Mouse (Mus musculus): Measurements from ENCODE around the gene Arhgap27.
"Not testable (repeated sequence)": the region's sequence is repeated elsewhere in the genome, so short reads cannot be mapped to it uniquely, and the experiment has no call there.

The Arhgap27 gene

DNA sequence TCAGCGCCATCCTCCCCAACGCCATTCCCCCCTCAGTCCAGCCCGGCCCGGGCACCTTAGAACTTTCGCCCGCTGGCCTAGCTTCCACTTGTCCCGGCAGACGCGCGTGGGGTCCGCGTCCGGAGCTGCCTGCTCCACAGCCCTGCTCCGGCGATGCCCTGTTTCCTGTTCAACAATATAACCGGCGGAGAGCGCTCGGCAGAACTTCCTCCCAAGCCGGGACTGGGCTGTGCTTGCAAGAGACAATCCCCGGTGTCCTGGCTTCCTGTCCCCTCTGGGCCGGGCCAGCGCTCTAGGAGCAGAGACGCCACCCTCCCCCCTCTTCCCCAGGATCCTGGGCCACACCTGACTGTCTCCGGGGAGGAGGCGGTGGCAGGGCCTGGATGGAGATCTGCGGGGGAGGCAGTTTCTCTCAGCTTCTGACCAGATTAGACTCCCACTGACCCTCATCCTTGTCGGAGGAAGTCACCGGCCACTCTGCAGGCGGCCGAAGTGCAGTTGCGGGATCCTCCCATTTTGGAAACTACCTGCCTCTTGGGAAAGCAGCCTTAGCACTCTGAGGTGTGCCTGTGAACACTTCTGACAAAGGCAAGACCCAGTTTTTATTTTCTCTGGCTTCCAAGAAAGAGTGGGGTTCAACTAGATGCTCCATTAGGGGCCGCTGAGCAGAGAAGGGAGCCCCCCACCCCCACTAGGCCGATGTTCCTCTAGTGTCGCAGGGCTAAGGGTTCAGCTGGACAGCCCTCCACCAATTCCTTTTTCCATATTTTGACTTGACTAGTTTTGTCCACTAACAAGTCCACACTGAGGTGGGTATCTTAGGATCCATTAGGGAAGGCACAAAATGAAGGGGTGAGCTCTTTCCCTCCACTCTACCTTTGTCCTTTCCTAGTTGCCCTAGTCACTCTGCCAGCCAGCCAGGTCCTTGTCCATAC is at the start of gene Arhgap27:
Arhgap27 (minus strand) TSS at position 479 of the 935 bp plus-strand sequence.
- DNase-seq, result peak; percentile 56 to 57

- no peak for DNase-seq
Observed at GRCm38 (mm10) chr11:103412950-103413423, 49.5 kb upstream of the Arhgap27 start.

DNA sequence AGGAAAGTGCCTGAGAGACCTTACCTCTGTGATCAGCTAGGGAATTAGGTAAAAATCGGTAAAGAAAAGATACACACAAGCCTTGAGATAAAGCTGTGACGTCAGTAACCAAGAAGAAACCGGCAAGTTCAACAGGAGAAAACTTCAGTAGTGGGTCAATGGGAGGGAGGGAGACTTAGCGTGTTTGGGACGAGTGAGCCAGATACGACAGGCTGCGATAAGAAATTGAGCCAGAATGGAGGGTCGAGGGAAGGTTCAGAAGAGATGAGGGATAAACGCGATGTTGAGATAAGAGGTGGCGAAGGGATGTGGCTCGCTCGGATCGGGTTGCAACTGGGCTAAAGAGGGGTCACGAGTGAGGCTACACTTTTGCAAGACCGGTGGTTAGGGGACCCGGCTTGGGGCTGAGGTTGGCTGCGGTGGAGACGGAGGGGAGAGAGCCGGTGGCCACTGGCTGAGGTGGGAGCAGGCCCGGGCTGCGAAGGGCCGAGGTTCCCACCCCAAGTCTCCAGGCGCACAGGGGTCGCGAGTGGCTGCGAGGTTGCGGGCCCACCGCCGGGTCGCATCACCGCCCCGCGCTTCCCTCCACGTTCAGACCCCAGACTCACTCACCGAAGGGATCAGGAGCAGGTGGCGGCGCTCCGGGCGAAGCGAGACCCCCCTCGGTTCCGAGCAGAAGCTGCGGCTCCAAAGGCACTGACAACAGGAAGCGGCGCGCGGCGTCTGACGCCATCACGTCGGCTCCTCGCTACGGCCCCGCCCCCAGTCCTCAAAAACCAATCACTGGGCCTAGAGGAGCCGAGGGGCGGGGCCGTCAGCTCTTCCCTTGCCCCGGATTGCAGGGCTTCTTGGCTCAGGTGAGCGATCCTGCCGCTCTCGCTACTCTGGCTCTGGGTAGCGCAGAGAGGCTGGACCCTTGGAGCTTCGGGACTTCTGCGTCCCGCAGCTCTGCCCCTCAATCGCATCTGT is 48.8 kb upstream of the Arhgap27 start, which contains the start of gene Plekhm1:
Plekhm1 (minus strand) TSS at position 707 of the 969 bp plus-strand sequence.
- peak; percentile 94 for DNase-seq

- no peak for DNase-seq
Observed at GRCm38 (mm10) chr11:103411301-103411700, 47.8 kb upstream of the Arhgap27 start.

DNA sequence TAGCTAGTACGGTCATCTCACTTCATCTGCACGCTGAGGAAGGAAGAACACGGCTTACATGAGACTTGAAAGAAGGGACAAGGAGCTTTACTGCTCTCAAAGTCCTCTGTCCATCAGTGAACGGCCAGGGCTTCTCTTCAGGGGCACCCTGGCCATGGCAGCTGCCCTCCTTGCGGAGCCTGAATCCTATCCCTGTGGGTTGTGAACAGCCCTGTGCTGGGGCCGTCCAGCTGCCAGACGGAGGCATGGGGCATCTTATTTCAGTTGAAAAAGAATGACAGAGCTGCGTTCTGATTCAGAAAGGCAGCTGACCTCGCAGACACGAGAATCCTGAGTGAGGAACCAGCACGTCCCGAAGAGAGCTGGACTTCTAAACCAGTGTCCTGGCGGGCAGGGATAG is 45.4 kb upstream of the Arhgap27 start:
- no peak for DNase-seq

- not testable (repeated sequence) for DNase-seq
Observed at GRCm38 (mm10) chr11:103407136-103407535, 43.6 kb upstream of the Arhgap27 start.

DNA sequence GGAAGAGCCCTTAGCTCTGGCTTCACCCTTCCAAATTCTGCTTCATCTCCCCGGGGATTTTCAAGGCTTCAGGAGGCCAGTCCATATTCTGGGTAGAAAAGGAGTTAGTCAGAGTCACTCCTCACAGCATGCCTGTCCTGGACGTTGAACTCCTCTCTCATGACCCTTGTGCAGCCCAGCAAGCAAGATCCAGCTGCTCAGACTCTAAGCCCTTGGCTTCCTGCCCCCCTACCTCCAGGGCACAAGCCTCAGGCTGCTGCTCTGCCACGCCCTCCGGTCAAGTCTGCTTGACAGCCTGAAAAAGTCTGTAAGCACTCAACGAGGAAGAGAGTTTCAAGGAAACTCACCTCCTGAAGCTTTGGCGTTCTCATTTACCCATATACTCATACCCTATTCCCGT is 43.1 kb upstream of the Arhgap27 start:
- no peak for DNase-seq

DNA sequence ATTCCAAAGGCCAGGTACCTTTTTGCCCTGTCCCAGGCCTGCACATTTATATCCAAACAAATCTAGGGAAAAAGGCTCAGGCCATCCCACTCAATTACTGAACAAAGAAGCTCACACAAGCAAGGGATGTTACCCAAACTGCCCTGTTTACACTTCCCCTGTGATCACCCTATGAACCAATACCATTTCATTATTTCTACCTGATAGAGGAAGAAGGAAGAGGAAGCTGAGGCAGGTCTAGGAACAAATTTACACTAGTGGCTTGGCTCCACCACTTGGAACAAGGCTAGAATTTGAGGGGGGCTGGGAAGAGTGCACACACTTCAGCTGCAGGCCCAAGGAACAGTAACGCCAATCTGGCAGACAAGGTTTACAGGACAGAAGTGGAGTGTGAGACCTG is 42.3 kb upstream of the Arhgap27 start:
- no peak for DNase-seq

DNA sequence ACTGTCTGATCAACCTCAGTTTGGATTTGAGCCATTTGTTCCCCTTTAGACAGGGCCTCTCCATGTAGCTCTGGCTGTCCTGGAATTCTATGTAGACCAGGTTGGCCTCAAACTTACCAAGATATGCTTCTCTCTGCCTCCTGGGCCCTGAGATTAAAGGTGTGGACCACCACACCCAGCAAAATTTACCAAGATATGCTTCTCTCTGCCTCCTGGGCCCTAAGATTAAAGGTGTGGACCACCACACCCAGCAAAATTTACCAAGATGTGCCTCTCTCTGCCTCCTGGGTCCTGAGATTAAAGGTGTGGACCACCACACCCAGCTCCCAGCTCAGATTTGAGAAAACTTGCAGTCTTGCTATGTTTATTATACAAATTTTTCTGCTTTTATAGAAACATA is 41.1 kb upstream of the Arhgap27 start:
- DNase-seq, result no peak

- no peak for DNase-seq
Observed at GRCm38 (mm10) chr11:103403776-103404175, 40.3 kb upstream of the Arhgap27 start.

GRCm38 (mm10) chr11:103402738-103403137 is 39.2 kb upstream of the Arhgap27 start:
- DNase-seq, result no peak

DNA sequence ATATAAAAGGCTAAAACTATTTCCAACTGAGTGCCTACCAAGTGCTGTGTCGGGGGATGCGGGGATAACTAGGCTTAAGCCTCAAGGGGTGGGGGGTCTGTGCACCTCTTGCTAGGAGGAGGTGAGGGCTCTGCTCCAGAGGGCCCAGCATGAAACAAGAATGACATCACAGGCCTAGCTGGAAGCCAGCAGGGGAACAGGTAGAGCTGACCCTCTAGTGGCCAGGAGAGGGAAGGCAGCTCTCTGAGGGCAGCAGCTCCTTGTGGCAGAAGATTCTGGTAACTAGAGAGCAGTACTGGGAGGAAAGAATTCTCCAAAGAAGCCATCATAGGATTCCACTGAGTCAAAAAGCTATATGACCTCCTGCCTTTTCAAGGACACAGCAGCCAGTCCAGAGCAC is 38.7 kb upstream of the Arhgap27 start:
- peak; percentile 39 to 47 for DNase-seq

DNA sequence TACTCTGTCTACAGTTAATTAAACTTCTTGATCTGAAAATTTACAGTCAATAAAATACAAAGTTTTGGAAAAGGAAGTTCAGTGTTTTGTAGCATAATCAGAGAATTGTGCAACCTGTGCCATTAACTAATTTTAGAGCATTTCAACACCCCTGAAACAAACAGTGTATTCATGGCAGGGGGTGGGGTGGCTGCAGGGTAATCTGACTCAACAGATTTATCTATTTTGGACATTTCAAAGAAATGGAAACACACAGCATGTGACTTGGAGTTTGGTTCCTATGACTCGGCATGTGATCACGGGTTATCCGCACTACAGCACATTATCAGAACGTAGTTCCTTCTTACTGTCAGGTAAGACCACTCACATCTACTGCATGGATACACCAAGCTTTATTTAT is 36.5 kb upstream of the Arhgap27 start:
- DNase-seq, result no peak

DNA sequence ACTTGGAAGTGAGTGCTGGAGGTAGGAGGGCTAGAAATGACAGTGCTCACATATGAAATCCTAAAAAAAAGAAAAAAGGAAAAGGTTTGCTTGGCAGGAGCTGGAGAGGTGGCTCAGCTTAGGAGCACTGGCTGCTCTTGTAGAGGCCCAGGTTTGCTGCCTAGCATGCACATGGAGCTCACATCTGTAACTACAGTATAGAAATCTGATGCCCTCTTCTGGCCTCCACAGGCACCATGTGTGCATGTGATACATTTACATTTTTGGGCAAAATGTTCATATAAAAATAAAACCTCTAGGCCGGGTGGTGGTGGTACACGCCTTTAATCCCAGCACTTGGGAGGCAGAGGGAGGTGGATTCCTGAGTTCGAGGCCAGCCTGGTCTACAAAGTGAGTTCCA is 35.6 kb upstream of the Arhgap27 start:
- DNase-seq, result no peak

DNA sequence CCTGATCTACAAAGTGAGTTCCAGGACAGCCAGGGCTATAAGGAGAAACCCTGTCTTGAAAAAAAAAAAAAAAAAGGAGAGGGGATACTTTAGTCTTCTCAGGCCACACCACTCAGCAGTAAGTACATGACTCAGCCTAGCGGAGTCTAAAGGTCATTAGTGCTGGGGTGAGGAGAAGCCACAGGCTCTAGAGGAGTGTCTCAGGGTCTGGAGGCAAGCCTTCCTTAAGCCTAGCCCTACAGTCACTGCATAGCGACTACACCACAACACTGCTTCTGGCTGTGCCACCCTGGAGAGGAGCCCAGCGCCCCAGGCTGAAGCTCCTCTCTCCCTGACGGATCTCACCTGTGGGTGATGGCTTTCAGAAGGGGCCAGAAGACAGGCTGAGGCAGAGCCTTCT is 33.2 kb upstream of the Arhgap27 start:
- no peak for DNase-seq

GRCm38 (mm10) chr11:103396236-103396635 is 32.7 kb upstream of the Arhgap27 start:
- DNase-seq, result no peak

DNA sequence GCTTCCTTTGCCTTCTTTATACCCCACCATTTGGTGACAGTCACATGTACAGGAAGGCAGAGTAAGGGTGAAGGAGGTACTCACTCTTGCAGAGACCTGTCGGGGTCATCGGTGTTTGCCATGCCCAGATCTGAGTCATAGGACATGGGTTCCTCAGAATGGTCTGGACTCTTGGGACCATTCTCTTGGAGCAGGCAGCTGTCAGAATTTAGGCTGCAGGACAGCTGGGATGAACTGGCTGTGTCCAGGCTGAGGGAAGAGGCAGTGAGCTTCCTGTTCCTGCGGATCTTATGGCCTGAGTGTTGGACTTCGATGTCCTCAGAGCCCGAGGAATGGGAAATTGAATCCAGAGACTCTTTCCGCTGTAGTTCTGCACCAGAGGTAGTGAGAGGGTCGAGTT is 31.1 kb upstream of the Arhgap27 start:
- no peak for DNase-seq

DNA sequence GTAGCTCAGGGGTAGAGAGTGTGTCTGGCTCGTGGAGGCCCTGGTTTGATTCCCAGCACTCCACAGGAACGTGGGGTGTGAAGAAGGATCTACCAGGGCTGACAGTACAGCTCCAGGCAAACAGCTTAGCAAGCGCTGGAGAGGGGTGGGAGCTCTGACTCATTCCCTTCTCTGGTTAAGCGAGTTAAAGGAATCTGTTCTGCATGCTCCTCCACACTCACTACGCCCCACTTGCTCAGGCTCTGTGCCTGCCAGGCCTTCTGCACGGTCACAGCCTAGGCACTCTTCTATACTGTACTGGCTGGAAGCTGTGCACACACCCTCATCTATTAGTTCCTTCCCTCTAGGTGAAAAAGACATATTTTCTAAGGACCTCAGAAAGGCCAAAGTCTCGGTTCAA is 30.5 kb upstream of the Arhgap27 start:
- DNase-seq, result no peak

DNA sequence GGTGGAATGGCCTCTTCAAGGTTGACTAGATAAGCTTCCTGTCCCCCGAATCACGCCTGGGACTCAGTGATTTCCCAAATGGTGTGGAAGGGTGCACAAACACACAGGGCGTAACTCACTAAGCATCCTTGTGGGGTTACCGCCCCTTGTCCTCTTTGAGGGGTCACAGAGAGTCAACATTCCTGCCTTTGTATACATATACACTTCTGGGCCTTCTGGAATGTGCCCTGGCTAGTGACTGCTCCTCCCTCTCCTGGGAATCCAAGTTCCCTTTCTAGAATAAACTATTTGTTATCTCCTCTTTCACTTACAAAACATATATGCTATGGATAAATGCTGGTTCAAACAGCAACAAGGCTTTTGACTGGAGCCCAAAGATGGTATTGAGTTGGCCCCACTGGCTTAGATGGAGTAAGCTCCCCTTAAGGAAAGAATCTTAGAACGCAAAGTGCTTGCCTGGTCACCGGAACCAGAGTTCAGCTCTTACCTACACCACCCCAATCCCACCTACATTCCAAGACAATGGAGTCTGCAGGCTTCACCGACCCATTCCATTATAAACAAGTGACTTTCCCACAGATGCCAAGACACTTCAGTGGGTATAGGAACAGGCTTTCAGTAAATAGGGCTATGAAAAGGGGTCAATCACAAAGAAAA is 24.5 kb upstream of the Arhgap27 start:
- no peak for DNase-seq

GRCm38 (mm10) chr11:103386827-103387226 is 23.3 kb upstream of the Arhgap27 start:
- no peak for DNase-seq

DNA sequence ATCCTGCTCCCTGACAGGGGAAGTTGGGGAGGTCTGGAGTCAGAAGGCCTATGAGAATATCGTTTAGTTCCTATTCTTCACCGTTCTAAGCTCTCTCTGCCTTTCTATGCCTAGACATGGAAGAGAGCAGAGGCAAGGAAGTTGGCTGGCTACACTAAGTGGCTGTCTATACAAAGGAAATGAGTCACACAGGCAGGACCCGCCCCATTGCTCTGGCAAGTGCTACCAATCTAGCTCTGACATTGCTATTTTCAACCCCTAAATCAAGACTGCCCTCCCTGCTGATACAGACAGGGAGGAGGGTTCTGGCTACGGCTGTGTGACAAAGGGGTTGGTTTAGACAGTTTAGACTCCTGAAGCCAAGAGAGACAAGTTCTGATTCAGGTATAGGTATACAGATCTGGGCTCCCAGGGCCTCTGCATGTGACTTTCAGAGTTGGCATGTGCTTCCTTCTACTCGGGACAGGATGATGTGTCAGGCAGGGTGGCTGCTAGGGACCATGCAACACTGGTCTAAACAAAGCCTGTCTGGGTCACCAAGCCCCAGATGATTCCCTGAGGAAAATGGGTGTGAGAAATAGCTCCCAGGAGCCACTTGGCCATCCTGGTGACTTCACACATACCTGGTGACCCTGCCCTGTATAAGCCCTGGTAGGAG is 18.6 kb upstream of the Arhgap27 start:
- DNase-seq, result no peak

- no peak for DNase-seq
Observed at GRCm38 (mm10) chr11:103381505-103381904, 18.0 kb upstream of the Arhgap27 start.
